16 mouse cellular contexts compared by ENCODE assay signal in the genomic region with DNA sequence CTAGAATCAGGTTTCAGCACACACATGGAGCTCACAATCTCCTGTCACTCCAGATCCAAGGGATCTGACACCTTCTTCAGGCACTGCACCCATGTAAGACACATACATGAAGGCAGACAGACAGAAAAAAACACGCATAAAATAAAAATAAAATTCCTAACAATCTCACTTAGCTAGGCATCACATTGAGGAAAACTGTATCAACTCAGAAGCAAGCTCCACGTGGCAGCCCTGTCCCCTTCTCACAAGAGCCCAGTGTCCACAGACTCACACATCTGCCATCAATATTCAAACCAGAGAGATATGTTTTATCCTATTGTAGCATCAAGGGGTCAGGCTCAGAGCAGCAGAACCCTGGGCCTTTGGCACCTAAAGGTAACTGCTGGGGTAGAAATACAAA. TPM values are rescaled to one million over a fixed set of nuclear protein-coding genes. Genes with fewer than 3 reads are reported as not detected.
DNase-seq lines count a peak whose midpoint lies in the region; ATAC-seq and TF ChIP-seq lines count a peak whose summit lies in the region.
"Had no signal": no experiment of that assay in that cellular context is flagged by ENCODE, and none has a peak within 500 bp of the region (broad histone marks: within the 10 kb centered on the region; RNA-seq: fewer than 3 reads in every experiment).

No protein-coding gene starts in this region.

- no peak for TF ChIP-seq CTCF in liver, adult 2 months (IDR thresholded peaks at IDR 0.05; ENCODE audit: low read depth, low read length)
- no peak for TF ChIP-seq CTCF in bone marrow, adult 2 months (IDR thresholded peaks at IDR 0.05; ENCODE audit: control insufficient read depth, insufficient read depth, low read length)

- H3K4me3 ChIP-seq in heart, embryonic 11.5 days (ENCODE audit: low read depth, low read length), result no peak overlapping the region
- no peak overlapping the region for H3K4me3 ChIP-seq in liver, adult 2 months (ENCODE audit: insufficient read depth, low read depth, low read length)
- peak overlapping the region; percentile 33 for H3K4me3 ChIP-seq in bone marrow, adult 2 months (replicated peaks; ENCODE audit: control insufficient read depth, low read depth, low read length)
- 0 out of 2 replicates have a peak overlapping the region, but pooled peaks have one; percentile 0 for H3K4me3 ChIP-seq in liver, embryonic 15.5 days (replicated peaks)
- H3K4me3 ChIP-seq: forebrain, embryonic 15.5 days; limb, embryonic 13.5 days; neural tube, embryonic 13.5 days had no signal

- no peaks in the 10 kb centered on the region for H3K36me3 ChIP-seq in heart, embryonic 11.5 days (ENCODE audit: control insufficient read depth, insufficient read depth, low read length)
- H3K36me3 ChIP-seq in liver, adult 2 months (ENCODE audit: control insufficient read depth, insufficient read depth, low read length), result no peaks in the 10 kb centered on the region
- H3K36me3 ChIP-seq in liver, embryonic 15.5 days (replicated peaks), result no peaks in the 10 kb centered on the region
- H3K36me3 ChIP-seq: forebrain, embryonic 15.5 days; limb, embryonic 13.5 days; neural tube, embryonic 13.5 days had no signal

- TF ChIP-seq POLR2A in liver, adult 2 months (IDR thresholded peaks at IDR 0.05; ENCODE audit: extremely low read depth, insufficient read depth, low read length), result no peak
- no peak for TF ChIP-seq POLR2A in bone marrow, adult 2 months (IDR thresholded peaks at IDR 0.05; ENCODE audit: borderline replicate concordance, control insufficient read depth, low read depth, low read length)

- no peak for DNase-seq in heart, adult 8-10 months (ENCODE audit: low spot score)
- no peak for DNase-seq in liver, adult 2 months (ENCODE audit: extremely low read depth, low read depth, low spot score)
- no peak for DNase-seq in liver
- no peak for DNase-seq in embryo, embryonic 11 days
- no peak for DNase-seq in left cerebral cortex, postnatal 10 days (ENCODE audit: extremely low spot score in 1 of 2, low spot score in 2 of 2)
- DNase-seq: adrenal gland, postnatal 25 days; cerebellum, adult 9-11 months had no signal

- H3K9me3 ChIP-seq in heart, embryonic 11.5 days (replicated peaks; ENCODE audit: control insufficient read depth, low read length), result no peaks in the 10 kb centered on the region
- no peaks in the 10 kb centered on the region for H3K9me3 ChIP-seq in liver, embryonic 15.5 days (replicated peaks)
- H3K9me3 ChIP-seq: forebrain, embryonic 15.5 days; limb, embryonic 13.5 days; neural tube, embryonic 13.5 days had no signal

- intact Hi-C loops in left cerebral cortex, postnatal 10 days (cut with DNase I), result no loop called here

- no peak for ATAC-seq in heart, embryonic 11.5 days (replicated peaks; ENCODE audit: insufficient number of reproducible peaks, low FRiP score, low TSS enrichment)
- no peak for ATAC-seq in liver, embryonic 15.5 days (ENCODE audit: insufficient read depth)
- ATAC-seq: forebrain, embryonic 15.5 days; hindbrain, embryonic 16.5 days had no signal

- H3K27me3 ChIP-seq in heart, embryonic 11.5 days (ENCODE audit: control insufficient read depth, insufficient read depth, low read length), result no peaks in the 10 kb centered on the region
- no peaks in the 10 kb centered on the region for H3K27me3 ChIP-seq in liver, adult 2 months (ENCODE audit: control insufficient read depth, insufficient read depth, low read length)
- H3K27me3 ChIP-seq in liver, embryonic 15.5 days, result no peaks in the 10 kb centered on the region
- H3K27me3 ChIP-seq: forebrain, embryonic 15.5 days; limb, embryonic 13.5 days; neural tube, embryonic 13.5 days had no signal

- H3K9ac ChIP-seq in heart, embryonic 11.5 days (ENCODE audit: low read depth, low read length), result no peak overlapping the region; the same call in 1 of the 2 replicates
- no peak overlapping the region for H3K9ac ChIP-seq in liver, adult 2 months (ENCODE audit: low read depth, low read length)
- H3K9ac ChIP-seq in liver, embryonic 15.5 days, result 0 out of 2 replicates have a peak overlapping the region, but pooled peaks have one; percentile 4
- H3K9ac ChIP-seq: forebrain, embryonic 15.5 days; neural tube, embryonic 13.5 days had no signal

- no peaks in the 10 kb centered on the region for H3K79me2 ChIP-seq in liver, adult 2 months (ENCODE audit: control insufficient read depth, insufficient read depth, low read length)

- 69% methylated on average over 2 of the region's 2 CpGs for WGBS in heart, embryonic 11.5 days (ENCODE audit: insufficient replicate concordance)
- 76% methylated on average over 2 of the region's 2 CpGs for WGBS in liver, adult 2 months
- WGBS in bone marrow, adult 2 months, result 41% methylated on average over 2 of the region's 2 CpGs
- WGBS in liver, embryonic 15.5 days (ENCODE audit: insufficient replicate concordance), result 54% methylated on average over 2 of the region's 2 CpGs

- H3K4me1 ChIP-seq in heart, embryonic 11.5 days (ENCODE audit: control insufficient read depth, insufficient read depth, low read length), result peaks cover 12% of the 10 kb centered on the region
- H3K4me1 ChIP-seq in liver, adult 2 months (ENCODE audit: control insufficient read depth, insufficient read depth, low read length), result peaks cover 2% of the 10 kb centered on the region
- peaks cover 12% of the 10 kb centered on the region for H3K4me1 ChIP-seq in bone marrow, adult 2 months (ENCODE audit: control insufficient read depth, insufficient read depth, low read length)
- H3K4me1 ChIP-seq in liver, embryonic 15.5 days (replicated peaks), result peaks cover 44% of the 10 kb centered on the region
- H3K4me1 ChIP-seq: forebrain, embryonic 15.5 days; neural tube, embryonic 13.5 days had no signal

- H3K27ac ChIP-seq in heart, embryonic 11.5 days (ENCODE audit: low read depth, low read length), result peak overlapping the region; percentile 41; the same call in 1 of the 2 replicates
- H3K27ac ChIP-seq in liver, adult 2 months (replicated peaks; ENCODE audit: insufficient read depth, low read depth, low read length), result peak overlapping the region; percentile 22; the same call in 1 of the 2 replicates
- peak overlapping the region; percentile 35; the same call in 1 of the 2 replicates for H3K27ac ChIP-seq in bone marrow, adult 2 months (ENCODE audit: control insufficient read depth, insufficient read depth, low read depth, low read length, poor library complexity)
- peak overlapping the region; percentile 63 for H3K27ac ChIP-seq in liver, embryonic 15.5 days (replicated peaks)
- H3K27ac ChIP-seq: forebrain, embryonic 15.5 days; limb, embryonic 13.5 days; neural tube, embryonic 13.5 days; stomach, postnatal 0 days had no signal

- H3K4me2 ChIP-seq in heart, embryonic 11.5 days, result peak overlapping the region; percentile 33; the same call in 1 of the 2 replicates
- H3K4me2 ChIP-seq in liver, embryonic 15.5 days, result peak overlapping the region; percentile 27; the same call in 1 of the 2 replicates
- H3K4me2 ChIP-seq: forebrain, embryonic 15.5 days; limb, embryonic 13.5 days; midbrain, embryonic 11.5 days; neural tube, embryonic 13.5 days had no signal

RNA-seq across cellular contexts. Expression of gene Dok1, which starts 29.0 kb away (rescaled TPM):
- 6.3 and 6.8 TPM in 2 replicates for polyA plus RNA-seq in heart, embryonic 11.5 days (2014; fragmentation: Nextera tagmentation; extraction: Ambion mirVana)
- 1 to 10 TPM; 1.9 to 2.2 (median 2.0) TPM for total RNA-seq in heart, adult 8-10 months (2022)
- total RNA-seq in liver, adult 2 months (2014; rRNA removed), result 1.2 and 2.2 TPM in 2 replicates
- 1.3 and 1.4 TPM in 2 replicates for polyA plus RNA-seq in liver, adult 2 months (2012; rRNA removed)
- polyA plus RNA-seq in bone marrow, adult 2 months (2011; ENCODE audit: insufficient read depth, insufficient read length, low replicate concordance, missing spikeins), result 26.6 and 39.6 TPM in 2 replicates
- 19.9 and 21.1 TPM in 2 replicates for polyA plus RNA-seq in liver, embryonic 15.5 days (2015; fragmentation: Nextera tagmentation; extraction: Ambion mirVana)
- 1 to 10 TPM; 1.8 to 2.1 TPM for total RNA-seq in left cerebral cortex, postnatal 10 days (2021)

RNA-seq across cellular contexts. Expression of gene Loxl3, which starts 29.7 kb away (rescaled TPM):
- polyA plus RNA-seq in heart, embryonic 11.5 days (2014; fragmentation: Nextera tagmentation; extraction: Ambion mirVana), result 4.5 and 5.7 TPM in 2 replicates
- 1 to 10 TPM; 1.7 to 2.6 (median 2.0) TPM for total RNA-seq in heart, adult 8-10 months (2022)
- total RNA-seq in liver, adult 2 months (2014; rRNA removed), result 1.2 and 1.3 TPM in 2 replicates
- polyA plus RNA-seq in liver, adult 2 months (2012; rRNA removed), result 0.85 and 1.1 TPM in 2 replicates
- 6.9 and 13.3 TPM in 2 replicates for polyA plus RNA-seq in bone marrow, adult 2 months (2011; ENCODE audit: insufficient read depth, insufficient read length, low replicate concordance, missing spikeins)
- 1.7 and 2.1 TPM in 2 replicates for polyA plus RNA-seq in liver, embryonic 15.5 days (2015; fragmentation: Nextera tagmentation; extraction: Ambion mirVana)
- total RNA-seq in left cerebral cortex, postnatal 10 days (2021), result 1 to 10 TPM; 1.8 to 4.0 TPM

RNA-seq across cellular contexts. Expression of gene Aup1, which starts 50.0 kb away (rescaled TPM):
- polyA plus RNA-seq in heart, embryonic 11.5 days (2014; fragmentation: Nextera tagmentation; extraction: Ambion mirVana), result 99.8 and 109 TPM in 2 replicates
- total RNA-seq in heart, adult 8-10 months (2022), result 10 to 100 TPM; 63.1 to 78.6 (median 72.3) TPM
- 109 and 114 TPM in 2 replicates for total RNA-seq in liver, adult 2 months (2014; rRNA removed)
- 593 and 598 TPM in 2 replicates for polyA plus RNA-seq in liver, adult 2 months (2012; rRNA removed)
- 142 and 337 TPM in 2 replicates for polyA plus RNA-seq in bone marrow, adult 2 months (2011; ENCODE audit: insufficient read depth, insufficient read length, low replicate concordance, missing spikeins)
- polyA plus RNA-seq in liver, embryonic 15.5 days (2015; fragmentation: Nextera tagmentation; extraction: Ambion mirVana), result 189 and 201 TPM in 2 replicates
- total RNA-seq in left cerebral cortex, postnatal 10 days (2021), result 10 to 100 TPM; 97.9 to 99.8 TPM

RNA-seq across cellular contexts. Expression of gene Htra2, which starts 50.8 kb away (rescaled TPM):
- polyA plus RNA-seq in heart, embryonic 11.5 days (2014; fragmentation: Nextera tagmentation; extraction: Ambion mirVana), result 41.8 and 43.3 TPM in 2 replicates
- total RNA-seq in heart, adult 8-10 months (2022), result 10 to 100 TPM; 33.9 to 37.7 (median 34.7) TPM
- total RNA-seq in liver, adult 2 months (2014; rRNA removed), result 14.0 and 17.5 TPM in 2 replicates
- 23.3 and 24.1 TPM in 2 replicates for polyA plus RNA-seq in liver, adult 2 months (2012; rRNA removed)
- 115 and 145 TPM in 2 replicates for polyA plus RNA-seq in bone marrow, adult 2 months (2011; ENCODE audit: insufficient read depth, insufficient read length, low replicate concordance, missing spikeins)
- 87.9 and 93.6 TPM in 2 replicates for polyA plus RNA-seq in liver, embryonic 15.5 days (2015; fragmentation: Nextera tagmentation; extraction: Ambion mirVana)
- total RNA-seq in left cerebral cortex, postnatal 10 days (2021), result 10 to 100 TPM; 66.5 to 68.0 TPM

RNA-seq across cellular contexts. Expression of gene Dqx1, which starts 53.3 kb away (rescaled TPM):
- polyA plus RNA-seq in heart, embryonic 11.5 days (2014; fragmentation: Nextera tagmentation; extraction: Ambion mirVana), result 0.24 and 0.30 TPM in 2 replicates
- total RNA-seq in heart, adult 8-10 months (2022), result 1 to 10 TPM in 1 of 4 experiments, under 1 TPM in 3; 0.55 to 1.4 (median 0.84) TPM
- 7.4 and 7.5 TPM in 2 replicates for total RNA-seq in liver, adult 2 months (2014; rRNA removed)
- 8.1 and 9.6 TPM in 2 replicates for polyA plus RNA-seq in liver, adult 2 months (2012; rRNA removed)
- 5.3 and 13.5 TPM in 2 replicates for polyA plus RNA-seq in bone marrow, adult 2 months (2011; ENCODE audit: insufficient read depth, insufficient read length, low replicate concordance, missing spikeins)
- polyA plus RNA-seq in liver, embryonic 15.5 days (2015; fragmentation: Nextera tagmentation; extraction: Ambion mirVana), result 6.8 and 7.8 TPM in 2 replicates
- under 1 TPM; 0.19 to 0.41 TPM for total RNA-seq in left cerebral cortex, postnatal 10 days (2021)

Comparison
In these comparisons a context has a peak if more than half of its experiments do, and no peak if none do; other contexts are left out.
1. H3K4me3 ChIP-seq: peak in bone marrow, adult 2 months (single experiment) and liver, embryonic 15.5 days (single experiment); none in heart, embryonic 11.5 days (single experiment) and liver, adult 2 months (single experiment).
2. Peak in every context shown above with its lines, with median percentiles within 50 percentile points of each other: H3K27ac ChIP-seq.